Mouse (Mus musculus): ENCODE results near the gene Scnn1b.

- no peak for TF ChIP-seq POLR2A (IDR thresholded peaks at IDR 0.05; ENCODE audit: insufficient read depth, low read depth, low read length)
- no peak for TF ChIP-seq CTCF (IDR thresholded peaks at IDR 0.05; ENCODE audit: insufficient read depth, low read depth, low read length)
These were observed 101.3 kb downstream of the Scnn1b start for GRCm38 (mm10) chr7:121966169-121966568.
